7 mouse cellular contexts compared by ENCODE assay signal in the genomic region with DNA sequence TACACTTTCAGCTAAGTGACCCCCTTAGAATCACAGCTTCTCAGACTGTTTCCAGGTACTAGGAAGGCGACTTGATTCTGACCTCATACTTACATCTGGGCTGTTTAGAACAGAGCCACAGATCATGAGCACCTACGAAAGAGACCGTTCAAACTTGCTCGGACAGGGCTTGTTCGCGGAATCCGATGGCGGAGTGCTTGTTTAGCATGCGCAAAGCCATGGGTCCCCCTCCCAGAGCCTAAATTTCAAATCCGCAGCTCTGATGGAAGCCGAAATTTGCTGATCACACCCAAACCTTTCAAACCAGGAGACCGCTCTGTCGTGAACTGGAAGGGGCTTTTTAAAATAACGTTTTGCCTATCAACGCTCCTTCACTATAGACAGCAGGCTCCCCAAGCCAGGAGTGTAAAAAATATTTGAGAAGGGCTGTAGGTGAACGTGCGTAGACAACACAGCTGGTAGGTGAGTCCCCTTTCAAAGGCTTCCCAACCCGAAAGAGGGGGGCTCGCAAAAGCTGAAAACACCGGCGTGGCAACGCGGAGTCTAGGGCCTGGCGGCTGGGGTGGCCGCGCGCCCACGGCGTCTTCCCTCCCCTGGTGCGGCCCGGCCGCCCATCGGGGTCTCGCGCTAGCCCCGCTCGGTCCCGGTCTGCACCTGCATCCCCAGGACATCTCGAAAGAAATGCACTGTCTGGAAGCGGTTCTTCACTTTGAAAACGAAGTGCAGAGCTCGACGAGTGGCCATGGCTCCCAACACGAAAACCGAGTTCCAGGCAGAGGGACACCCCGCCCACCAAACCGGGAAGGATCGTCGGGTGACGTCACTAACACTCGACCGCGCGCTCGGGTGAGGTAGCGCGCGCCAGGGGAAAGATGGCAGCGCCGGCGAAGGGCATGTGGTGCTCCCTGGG. TPM values are rescaled to one million over a fixed set of nuclear protein-coding genes. Genes with fewer than 3 reads are reported as not detected.
DNase-seq lines count a peak whose midpoint lies in the region; ATAC-seq lines count a peak whose summit lies in the region.

A gene (plus strand): TSS at position 815 of the 910 bp plus-strand sequence.
A gene (minus strand): TSS at position 825 of the 910 bp plus-strand sequence.

- DNase-seq in adrenal gland, adult (ENCODE audit: inconsistent age in 2 of 2, low spot score in 1 of 2): peak; percentile 93 to 97
- DNase-seq in embryo, embryonic 10.5 days (ENCODE audit: low spot score): peak; percentile 96
- DNase-seq in gastrocnemius, postnatal 25 days: peak; percentile 87
- DNase-seq in left cerebral cortex, postnatal 25 days (ENCODE audit: low spot score in 2 of 2): peak; percentile 91 to 95
- DNase-seq in midbrain, embryonic 10.5 days (ENCODE audit: low spot score): peak; percentile 93
- peak; percentile 95 for DNase-seq in right cerebral cortex, postnatal 4 days

- no peaks in the 10 kb centered on the region for H3K27me3 ChIP-seq in intestine, embryonic 15.5 days (replicated peaks)
- no peaks in the 10 kb centered on the region for H3K27me3 ChIP-seq in midbrain, embryonic 10.5 days (ENCODE audit: low read depth, poor library complexity, severe bottlenecking)

- WGBS in intestine, embryonic 15.5 days: under 1% methylated on average over 61 of the region's 61 CpGs
- under 1% methylated on average over 61 of the region's 61 CpGs for WGBS in midbrain, embryonic 10.5 days

- H3K4me1 ChIP-seq in intestine, embryonic 15.5 days (replicated peaks): peaks cover 15% of the 10 kb centered on the region
- H3K4me1 ChIP-seq in midbrain, embryonic 10.5 days: peaks cover 25% of the 10 kb centered on the region

- no peaks in the 10 kb centered on the region for H3K36me3 ChIP-seq in intestine, embryonic 15.5 days
- peaks cover 38% of the 10 kb centered on the region for H3K36me3 ChIP-seq in midbrain, embryonic 10.5 days

- no peaks in the 10 kb centered on the region for H3K9me3 ChIP-seq in intestine, embryonic 15.5 days
- H3K9me3 ChIP-seq in midbrain, embryonic 10.5 days (replicated peaks): no peaks in the 10 kb centered on the region

- intact Hi-C loops in left cerebral cortex, postnatal 25 days (cut with DNase I): loop anchor here (2.0 kb wide), 1 partner anchor 64 kb away; a partner anchor contains a TSS

- H3K4me3 ChIP-seq in intestine, embryonic 15.5 days (replicated peaks): peak within 1 kb of the TSS; percentile 90
- H3K4me3 ChIP-seq in midbrain, embryonic 10.5 days: peak within 1 kb of the TSS; percentile 72

- H3K27ac ChIP-seq in intestine, embryonic 15.5 days: peak within 1 kb of the TSS; percentile 62; the same call in 1 of the 2 replicates
- peak within 1 kb of the TSS; percentile 87 for H3K27ac ChIP-seq in midbrain, embryonic 10.5 days (replicated peaks)

- peak within 1 kb of the TSS; percentile 81 for H3K9ac ChIP-seq in intestine, embryonic 15.5 days

- peak within 1 kb of the TSS; percentile 77 for H3K4me2 ChIP-seq in intestine, embryonic 15.5 days (replicated peaks)

- ATAC-seq in intestine, embryonic 15.5 days: peak; percentile 95

RNA-seq across cellular contexts. Expression of the first gene that starts in this region (rescaled TPM):
- 10 to 100 TPM; 11.9 to 13.7 TPM for total RNA-seq in gastrocnemius, postnatal 25 days (2021)
- 26.3 and 29.6 TPM in 2 replicates for polyA plus RNA-seq in intestine, embryonic 15.5 days (2015; fragmentation: Nextera tagmentation; extraction: Ambion mirVana)
- total RNA-seq in left cerebral cortex, postnatal 25 days (2021): 10 to 100 TPM; 16.8 to 18.3 TPM
- polyA plus RNA-seq in midbrain, embryonic 10.5 days (2016; fragmentation: Nextera tagmentation; extraction: Ambion mirVana): 23.4 and 24.5 TPM in 2 replicates

RNA-seq across cellular contexts. Expression of the second gene that starts in this region (rescaled TPM):
- total RNA-seq in gastrocnemius, postnatal 25 days (2021): 10 to 100 TPM; 19.7 to 20.4 TPM
- 123 and 138 TPM in 2 replicates for polyA plus RNA-seq in intestine, embryonic 15.5 days (2015; fragmentation: Nextera tagmentation; extraction: Ambion mirVana)
- total RNA-seq in left cerebral cortex, postnatal 25 days (2021): 10 to 100 TPM; 49.2 to 55.2 TPM
- polyA plus RNA-seq in midbrain, embryonic 10.5 days (2016; fragmentation: Nextera tagmentation; extraction: Ambion mirVana): 130 and 135 TPM in 2 replicates

Comparison
In these comparisons a context has a peak if more than half of its experiments do, and no peak if none do; other contexts are left out.
1. Peak in every context shown above with its lines: DNase-seq, ATAC-seq, H3K4me3 ChIP-seq and H3K27ac ChIP-seq.